Mouse (Mus musculus): ENCODE data around the gene Prkd2.

DNA sequence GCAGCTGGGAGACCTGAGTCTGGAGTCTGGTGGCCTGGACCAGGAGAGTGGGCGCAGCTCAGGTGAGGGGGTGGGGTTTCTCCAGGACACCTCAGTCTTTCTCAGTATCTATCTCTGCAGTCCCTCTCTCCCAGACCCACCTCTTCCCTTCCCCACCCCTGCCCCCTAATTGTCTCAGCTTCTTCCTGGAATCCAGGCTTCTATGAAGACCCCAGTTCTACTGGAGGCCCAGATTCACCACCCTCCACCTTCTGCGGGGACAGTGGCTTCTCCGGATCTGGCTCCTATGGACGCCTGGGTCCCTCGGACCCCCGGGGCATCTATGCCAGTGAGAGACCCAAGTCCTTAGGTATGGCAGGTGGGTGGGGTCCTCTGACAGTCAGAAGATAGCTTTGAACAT lies 40.5 kb downstream of the Prkd2 start:
- TF ChIP-seq CTCF (IDR thresholded peaks at IDR 0.05; ENCODE audit: low read depth, low read length) (no peak), GATA1 (IDR thresholded peaks at IDR 0.05; ENCODE audit: borderline replicate concordance, low read length) (no peak), POLR2AphosphoS5 (IDR thresholded peaks at IDR 0.05; ENCODE audit: insufficient replicate concordance, low read depth, low read length) (no peak), GATA2 (IDR thresholded peaks at IDR 0.05; ENCODE audit: borderline replicate concordance, low read depth, low read length) (no peak)

All from G1E (cell line).